Mouse (Mus musculus): ENCODE measurements around the gene Nr1h4. TPM values are rescaled to one million over a fixed set of nuclear protein-coding genes. Genes with fewer than 3 reads are reported as not detected.
A peak's percentile ranks its signal among the peaks of the same experiment; 100 is the strongest.

Gene Nr1h4
- polyA plus RNA-seq, 1 experiment from 2014 or later, result not detected

DNA sequence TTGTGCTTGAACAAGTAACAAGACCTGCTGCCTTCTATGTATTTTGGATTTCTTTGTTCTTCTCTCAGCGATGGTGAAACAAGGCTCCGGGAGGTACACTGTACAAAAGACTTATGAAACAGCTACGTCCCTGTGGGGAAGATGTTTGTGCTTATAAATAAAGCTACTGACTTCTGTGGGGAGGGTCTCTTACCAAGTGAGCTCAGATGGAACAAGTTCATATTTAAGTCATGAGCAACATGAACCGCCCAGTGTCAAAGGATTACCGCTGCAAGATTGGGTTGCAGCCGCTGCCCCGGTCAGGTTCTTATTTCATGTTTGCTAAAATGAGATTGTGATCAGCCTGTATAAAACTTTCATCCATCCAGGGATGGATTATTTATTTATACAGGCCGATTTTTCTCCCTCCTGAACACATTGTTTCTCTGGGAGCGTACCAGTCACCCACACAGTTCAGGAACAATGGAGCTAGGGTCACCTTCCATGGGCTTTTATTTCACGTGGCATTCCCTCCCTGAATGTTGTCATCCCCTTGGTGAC lies 51.2 kb downstream of the Nr1h4 start:
- no peak overlapping the region for H3K9ac ChIP-seq (replicated peaks; ENCODE audit: low read length)
- H3K27me3 ChIP-seq (ENCODE audit: control insufficient read depth, insufficient read depth, low read length), result no peaks in the 10 kb centered on the region
- ATAC-seq (ENCODE audit: low FRiP score, low TSS enrichment), result peak; percentile 43; the same call in 1 of the 2 replicates
- peak; percentile 52 for DNase-seq
- H3K4me3 ChIP-seq (replicated peaks; ENCODE audit: low read depth, low read length), result no peak overlapping the region
- H3K4me2 ChIP-seq (ENCODE audit: low read length), result peak overlapping the region; percentile 24
- 14% methylated on average over 10 of the region's 10 CpGs for WGBS
- H3K27ac ChIP-seq (replicated peaks; ENCODE audit: low read depth, low read length), result no peak overlapping the region
- H3K9me3 ChIP-seq (ENCODE audit: control insufficient read depth, low read length), result no peaks in the 10 kb centered on the region
- no peaks in the 10 kb centered on the region for H3K36me3 ChIP-seq (ENCODE audit: control insufficient read depth, insufficient read depth, low read length)
- peaks cover 11% of the 10 kb centered on the region for H3K4me1 ChIP-seq (ENCODE audit: control insufficient read depth, insufficient read depth, low read length)

- H3K4me1 ChIP-seq (ENCODE audit: control insufficient read depth, insufficient read depth, low read length), result peaks cover 11% of the 10 kb centered on the region
- no peak overlapping the region for H3K27ac ChIP-seq (replicated peaks; ENCODE audit: low read depth, low read length)
- H3K27me3 ChIP-seq (ENCODE audit: control insufficient read depth, insufficient read depth, low read length), result no peaks in the 10 kb centered on the region
- H3K9ac ChIP-seq (replicated peaks; ENCODE audit: low read length), result no peak overlapping the region
- no peak overlapping the region for H3K4me3 ChIP-seq (replicated peaks; ENCODE audit: low read depth, low read length)
- H3K36me3 ChIP-seq (ENCODE audit: control insufficient read depth, insufficient read depth, low read length), result no peaks in the 10 kb centered on the region
- DNase-seq (peak; percentile 19), ATAC-seq (ENCODE audit: low FRiP score, low TSS enrichment) (no peak)
- no peaks in the 10 kb centered on the region for H3K9me3 ChIP-seq (ENCODE audit: control insufficient read depth, low read length)
- 24% methylated on average over 7 of the region's 7 CpGs for WGBS
- no peak overlapping the region; the same call in 1 of the 2 replicates for H3K4me2 ChIP-seq (ENCODE audit: low read length)
Measured at GRCm38 (mm10) chr10:89481638-89482037, 51.7 kb downstream of the Nr1h4 start.

DNA sequence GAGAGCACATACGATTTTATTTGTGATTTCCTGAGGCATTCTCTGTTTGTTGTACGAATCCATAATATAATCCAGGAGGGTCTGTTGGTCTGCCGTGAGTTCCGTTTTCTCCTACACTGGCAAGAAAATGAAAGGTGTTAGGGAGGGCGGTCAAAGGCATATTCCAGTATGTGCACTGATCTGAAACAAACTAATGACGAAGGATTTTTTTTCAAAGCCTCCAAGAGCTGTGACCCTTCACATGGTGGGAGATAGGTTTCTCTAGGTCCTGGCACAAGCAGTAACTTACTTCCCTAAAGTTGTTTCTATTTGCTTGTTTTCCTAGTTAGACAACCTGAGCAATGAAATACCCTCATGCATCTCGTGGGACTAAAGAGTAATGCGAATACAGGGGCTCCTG lies 54.6 kb downstream of the Nr1h4 start:
- DNase-seq (no peak), ATAC-seq (ENCODE audit: low FRiP score, low TSS enrichment) (no peak)
- Histone ChIP-seq H3K27ac (replicated peaks; ENCODE audit: low read depth, low read length) (no peak overlapping the region), H3K4me3 (replicated peaks; ENCODE audit: low read depth, low read length) (no peak overlapping the region), H3K27me3 (ENCODE audit: control insufficient read depth, insufficient read depth, low read length) (no peaks in the 10 kb centered on the region; the same call in 1 of the 2 replicates), H3K36me3 (ENCODE audit: control insufficient read depth, insufficient read depth, low read length) (no peaks in the 10 kb centered on the region), H3K4me2 (ENCODE audit: low read length) (no peak overlapping the region), H3K9ac (replicated peaks; ENCODE audit: low read length) (no peak overlapping the region), H3K9me3 (ENCODE audit: control insufficient read depth, low read length) (no peaks in the 10 kb centered on the region), H3K4me1 (ENCODE audit: control insufficient read depth, insufficient read depth, low read length) (peaks cover 11% of the 10 kb centered on the region)
- 89% methylated on average over 8 of the region's 8 CpGs for WGBS

GRCm38 (mm10) chr10:89470596-89471353 lies 62.6 kb downstream of the Nr1h4 start:
- Histone ChIP-seq H3K9ac (replicated peaks; ENCODE audit: low read length) (no peak overlapping the region), H3K27ac (replicated peaks; ENCODE audit: low read depth, low read length) (no peak overlapping the region), H3K4me1 (ENCODE audit: control insufficient read depth, insufficient read depth, low read length) (no peaks in the 10 kb centered on the region), H3K4me3 (replicated peaks; ENCODE audit: low read depth, low read length) (no peak overlapping the region), H3K9me3 (ENCODE audit: control insufficient read depth, low read length) (peaks cover 7% of the 10 kb centered on the region), H3K36me3 (ENCODE audit: control insufficient read depth, insufficient read depth, low read length) (no peaks in the 10 kb centered on the region), H3K27me3 (ENCODE audit: control insufficient read depth, insufficient read depth, low read length) (no peaks in the 10 kb centered on the region; the same call in 1 of the 2 replicates), H3K4me2 (ENCODE audit: low read length) (no peak overlapping the region)
- WGBS, result 36% methylated on average over 7 of the region's 7 CpGs
- no peak for ATAC-seq (ENCODE audit: low FRiP score, low TSS enrichment)
- DNase-seq, result no peak

- no peak overlapping the region for H3K4me3 ChIP-seq (replicated peaks; ENCODE audit: low read depth, low read length)
- ATAC-seq (ENCODE audit: low FRiP score, low TSS enrichment) (no peak), DNase-seq (no peak)
- no peaks in the 10 kb centered on the region for H3K36me3 ChIP-seq (ENCODE audit: control insufficient read depth, insufficient read depth, low read length)
- H3K9ac ChIP-seq (replicated peaks; ENCODE audit: low read length), result no peak overlapping the region
- H3K4me1 ChIP-seq (ENCODE audit: control insufficient read depth, insufficient read depth, low read length), result no peaks in the 10 kb centered on the region
- no peak overlapping the region for H3K27ac ChIP-seq (replicated peaks; ENCODE audit: low read depth, low read length)
- H3K9me3 ChIP-seq (ENCODE audit: control insufficient read depth, low read length), result peaks cover 2% of the 10 kb centered on the region
- no peaks in the 10 kb centered on the region for H3K27me3 ChIP-seq (ENCODE audit: control insufficient read depth, insufficient read depth, low read length)
- WGBS, result 87% methylated on average over 4 of the region's 4 CpGs
- no peak overlapping the region for H3K4me2 ChIP-seq (ENCODE audit: low read length)
Measured at GRCm38 (mm10) chr10:89464760-89465405, 68.5 kb downstream of the Nr1h4 start.

GRCm38 (mm10) chr10:89462890-89463289 lies 70.5 kb downstream of the Nr1h4 start:
- Histone ChIP-seq H3K4me2 (ENCODE audit: low read length) (no peak overlapping the region), H3K27ac (replicated peaks; ENCODE audit: low read depth, low read length) (no peak overlapping the region), H3K36me3 (ENCODE audit: control insufficient read depth, insufficient read depth, low read length) (no peaks in the 10 kb centered on the region), H3K4me1 (ENCODE audit: control insufficient read depth, insufficient read depth, low read length) (no peaks in the 10 kb centered on the region), H3K9me3 (ENCODE audit: control insufficient read depth, low read length) (no peaks in the 10 kb centered on the region), H3K4me3 (replicated peaks; ENCODE audit: low read depth, low read length) (no peak overlapping the region), H3K9ac (replicated peaks; ENCODE audit: low read length) (no peak overlapping the region), H3K27me3 (ENCODE audit: control insufficient read depth, insufficient read depth, low read length) (no peaks in the 10 kb centered on the region)
- 85% methylated on average over 11 of the region's 11 CpGs for WGBS
- no peak for ATAC-seq (ENCODE audit: low FRiP score, low TSS enrichment)
- no peak for DNase-seq

- Histone ChIP-seq H3K36me3 (ENCODE audit: control insufficient read depth, insufficient read depth, low read length) (no peaks in the 10 kb centered on the region), H3K27ac (replicated peaks; ENCODE audit: low read depth, low read length) (no peak overlapping the region), H3K4me1 (ENCODE audit: control insufficient read depth, insufficient read depth, low read length) (no peaks in the 10 kb centered on the region), H3K4me3 (replicated peaks; ENCODE audit: low read depth, low read length) (no peak overlapping the region), H3K9me3 (ENCODE audit: control insufficient read depth, low read length) (no peaks in the 10 kb centered on the region), H3K9ac (replicated peaks; ENCODE audit: low read length) (no peak overlapping the region), H3K27me3 (ENCODE audit: control insufficient read depth, insufficient read depth, low read length) (no peaks in the 10 kb centered on the region), H3K4me2 (ENCODE audit: low read length) (no peak overlapping the region)
- peak; percentile 76; the same call in 1 of the 2 replicates for ATAC-seq (ENCODE audit: low FRiP score, low TSS enrichment)
- 19% methylated on average over 14 of the region's 14 CpGs for WGBS
- DNase-seq, result peak; percentile 96
Measured at GRCm38 (mm10) chr10:89461856-89462507, 71.4 kb downstream of the Nr1h4 start.

GRCm38 (mm10) chr10:89460972-89461371 lies 72.4 kb downstream of the Nr1h4 start:
- no peak overlapping the region for H3K27ac ChIP-seq (replicated peaks; ENCODE audit: low read depth, low read length)
- WGBS, result 87% methylated on average over 11 of the region's 11 CpGs
- H3K27me3 ChIP-seq (ENCODE audit: control insufficient read depth, insufficient read depth, low read length), result no peaks in the 10 kb centered on the region
- no peak for DNase-seq
- H3K4me2 ChIP-seq (ENCODE audit: low read length), result no peak overlapping the region
- H3K9me3 ChIP-seq (ENCODE audit: control insufficient read depth, low read length), result no peaks in the 10 kb centered on the region
- H3K4me3 ChIP-seq (replicated peaks; ENCODE audit: low read depth, low read length), result no peak overlapping the region
- no peaks in the 10 kb centered on the region for H3K4me1 ChIP-seq (ENCODE audit: control insufficient read depth, insufficient read depth, low read length)
- ATAC-seq (ENCODE audit: low FRiP score, low TSS enrichment), result no peak
- H3K9ac ChIP-seq (replicated peaks; ENCODE audit: low read length), result no peak overlapping the region
- H3K36me3 ChIP-seq (ENCODE audit: control insufficient read depth, insufficient read depth, low read length), result no peaks in the 10 kb centered on the region

All from midbrain, embryonic 14.5 days (tissue).